ENCODE assay signal across 18 mouse cellular contexts in the genomic region with DNA sequence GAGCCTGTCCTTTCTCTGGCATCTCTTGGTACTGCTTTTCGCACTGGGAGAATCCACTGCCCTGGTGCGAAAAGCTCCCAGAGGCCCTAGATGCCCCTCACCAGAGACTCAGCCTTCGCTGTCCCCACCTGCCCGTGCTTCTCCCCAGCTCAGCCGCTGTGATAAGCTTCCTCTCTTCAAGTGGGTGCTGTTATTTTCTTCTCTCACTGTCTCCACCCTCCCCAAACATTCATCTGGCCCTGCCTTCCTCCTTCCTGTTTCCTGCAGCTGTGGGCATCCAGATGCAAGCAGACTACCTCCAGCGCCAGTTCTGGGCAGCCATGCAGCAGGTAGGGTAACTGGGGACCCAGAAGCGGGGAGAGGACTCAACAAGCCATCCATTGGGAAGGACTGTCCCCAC. TPM values are rescaled to one million over a fixed set of nuclear protein-coding genes. Genes with fewer than 3 reads are reported as not detected.
DNase-seq lines count a peak whose midpoint lies in the region; ATAC-seq and TF ChIP-seq lines count a peak whose summit lies in the region.
"Had no signal": no experiment of that assay in that cellular context is flagged by ENCODE, and none has a peak within 500 bp of the region (broad histone marks: within the 10 kb centered on the region; RNA-seq: fewer than 3 reads in every experiment).

No protein-coding gene starts in this region.

- no peaks in the 10 kb centered on the region for H3K9me3 ChIP-seq in megakaryocyte, embryonic 14.5 days
- no peaks in the 10 kb centered on the region for H3K9me3 ChIP-seq in MEL (replicated peaks; ENCODE audit: insufficient read depth, low read length)
- no peaks in the 10 kb centered on the region for H3K9me3 ChIP-seq in heart, embryonic 10.5 days
- H3K9me3 ChIP-seq: embryonic facial prominence, embryonic 13.5 days; liver, embryonic 12.5 days; midbrain, embryonic 15.5 days had no signal

- no peaks in the 10 kb centered on the region for H3K36me3 ChIP-seq in megakaryocyte, embryonic 14.5 days (replicated peaks; ENCODE audit: low read length)
- H3K36me3 ChIP-seq in MEL (ENCODE audit: control insufficient read depth in 1 of 2, insufficient read depth in 2 of 2, low read length in 2 of 2), result peaks cover 0 to 2% of the 10 kb centered on the region in 2 experiments; a peak in 1 of 4 replicates
- no peaks in the 10 kb centered on the region for H3K36me3 ChIP-seq in heart, embryonic 10.5 days
- H3K36me3 ChIP-seq: embryonic facial prominence, embryonic 13.5 days; liver, embryonic 12.5 days; midbrain, embryonic 15.5 days had no signal

- no peak overlapping the region for H3K9ac ChIP-seq in MEL (ENCODE audit: control insufficient read depth, low read depth, low read length, poor library complexity, severe bottlenecking)
- H3K9ac ChIP-seq: embryonic facial prominence, embryonic 13.5 days; liver, embryonic 12.5 days; midbrain, embryonic 15.5 days had no signal

- no peak for TF ChIP-seq EP300 in MEL (IDR thresholded peaks at IDR 0.05; ENCODE audit: low read depth in 1 of 2, low read length in 2 of 2)

- DNase-seq in MEL (ENCODE audit: low read depth, low spot score), result peak; percentile 29
- DNase-seq in thymus, postnatal 14 days, result peak; percentile 82
- DNase-seq in cerebellum, postnatal 4 days (ENCODE audit: low spot score in 2 of 2), result no peak
- DNase-seq in heart, embryonic 10.5 days (ENCODE audit: low spot score), result no peak
- no peak for DNase-seq in left cerebral cortex, adult 18-20 months (ENCODE audit: low spot score in 2 of 2)
- DNase-seq: adrenal gland, adult 8-10 months; heart, postnatal 10 days; layer of hippocampus, adult 9-11 months had no signal

- peaks cover 40% of the 10 kb centered on the region for H3K27me3 ChIP-seq in megakaryocyte, embryonic 14.5 days (replicated peaks)
- peaks cover 0 to 1% of the 10 kb centered on the region in 2 experiments; a peak in 1 of 4 replicates for H3K27me3 ChIP-seq in MEL (ENCODE audit: control insufficient read depth in 1 of 2, insufficient read depth in 2 of 2, low read length in 2 of 2)
- peaks cover 47% of the 10 kb centered on the region for H3K27me3 ChIP-seq in heart, embryonic 10.5 days (ENCODE audit: insufficient read depth, poor library complexity, severe bottlenecking)
- H3K27me3 ChIP-seq: midbrain, embryonic 15.5 days; Patski had no signal

- H3K79me2 ChIP-seq in MEL (ENCODE audit: control insufficient read depth, insufficient read depth, low read length, poor library complexity), result no peaks in the 10 kb centered on the region

- no peak overlapping the region for H3K27ac ChIP-seq in MEL (ENCODE audit: control insufficient read depth, low read depth, low read length)
- H3K27ac ChIP-seq in heart, embryonic 10.5 days, result no peak overlapping the region
- H3K27ac ChIP-seq: embryonic facial prominence, embryonic 13.5 days; hindbrain, postnatal 0 days; liver, embryonic 12.5 days; midbrain, embryonic 15.5 days had no signal

- TF ChIP-seq RAD21 in MEL (IDR thresholded peaks at IDR 0.05; ENCODE audit: low read depth, low read length), result no peak

- no peak for TF ChIP-seq CTCF in MEL (IDR thresholded peaks at IDR 0.05 in 2 of 3, conservative IDR thresholded peaks at IDR 0.05 in 1 of 3; ENCODE audit: control insufficient read depth in 1 of 3, insufficient read depth in 1 of 3, low read depth in 2 of 3, low read length in 3 of 3, poor library complexity in 1 of 3, severe bottlenecking in 1 of 3)

- no peak; the same call in 1 of the 2 replicates for ATAC-seq in megakaryocyte, adult 5-6 weeks (ENCODE audit: poor library complexity, severe bottlenecking)
- ATAC-seq in inflammation-experienced regulatory T-cells, adult 6 months, result peak; percentile 92
- ATAC-seq: hindbrain, postnatal 0 days; liver, embryonic 12.5 days; lung, postnatal 0 days; midbrain, embryonic 15.5 days; Patski had no signal

- H3K4me1 ChIP-seq in megakaryocyte, embryonic 14.5 days, result peaks cover 53% of the 10 kb centered on the region
- peaks cover 0 to 8% of the 10 kb centered on the region in 2 experiments; a peak in 2 of 4 replicates for H3K4me1 ChIP-seq in MEL (ENCODE audit: control insufficient read depth in 1 of 2, insufficient read depth in 2 of 2, low read length in 2 of 2)
- peaks cover 37% of the 10 kb centered on the region for H3K4me1 ChIP-seq in heart, embryonic 10.5 days
- H3K4me1 ChIP-seq: embryonic facial prominence, embryonic 13.5 days had no signal

- no peak for TF ChIP-seq POLR2A in MEL (IDR thresholded peaks at IDR 0.05; ENCODE audit: control insufficient read depth in 1 of 2, insufficient read depth in 1 of 2, low read depth in 1 of 2, low read length in 2 of 2, poor library complexity in 1 of 2)

- H3K4me3 ChIP-seq in megakaryocyte, embryonic 14.5 days (replicated peaks), result peak overlapping the region; percentile 46
- H3K4me3 ChIP-seq in MEL (ENCODE audit: control insufficient read depth in 1 of 2, insufficient read depth in 1 of 2, low read depth in 2 of 2, low read length in 2 of 2), result no peak overlapping the region
- no peak overlapping the region for H3K4me3 ChIP-seq in heart, embryonic 10.5 days
- H3K4me3 ChIP-seq: embryonic facial prominence, embryonic 13.5 days; liver, embryonic 12.5 days; midbrain, embryonic 15.5 days had no signal

- WGBS in heart, embryonic 10.5 days, result 54% methylated on average over 7 of the region's 7 CpGs

TF ChIP-seq in MEL, 35 proteins besides CTCF, POLR2A, EP300 and RAD21:
- no peak for TF ChIP-seq RCOR1 (IDR thresholded peaks at IDR 0.05; ENCODE audit: low read depth, low read length)
- TF ChIP-seq TCF12 (IDR thresholded peaks at IDR 0.05; ENCODE audit: low read depth, low read length), result 0 out of 2 replicates have a peak, but pooled peaks have one; percentile 7

RNA-seq across cellular contexts. Expression of a gene that starts 5.6 kb away (rescaled TPM):
- not detected in 2 replicates for polyA plus RNA-seq in megakaryocyte, embryonic 14.5 days (2012; ENCODE audit: insufficient read depth, low replicate concordance)
- total RNA-seq in megakaryocyte, adult 5-6 weeks (2015), result 0.23 TPM in 1 of 2 replicates, not detected in the other
- total RNA-seq in megakaryocyte, adult 5-6 weeks (2017), result not detected in 2 replicates
- not detected in 2 replicates for total RNA-seq in MEL (2012; rRNA removed)
- not detected for polyA plus RNA-seq in MEL (2012; ENCODE audit: insufficient read depth in 1 of 2, insufficient read length in 2 of 2, low read depth in 1 of 2, low replicate concordance in 2 of 2, missing spikeins in 1 of 2)
- under 1 TPM in 2 of 3 experiments, not detected in 1; 0.09 to 0.26 TPM for polyA plus RNA-seq in inflammation-experienced regulatory T-cells, adult 6 months (2017; shearing (Covaris generic))
- polyA plus RNA-seq in heart, embryonic 10.5 days (2016; fragmentation: Nextera tagmentation; extraction: Ambion mirVana), result 0.11 TPM in 1 of 2 replicates, not detected in the other
- 10 to 100 TPM; 68.4 to 71.3 TPM for total RNA-seq in left cerebral cortex, adult 18-20 months (2021)
- total RNA-seq: heart, postnatal 10 days had no signal
- polyA plus RNA-seq: C2C12; embryonic facial prominence, embryonic 13.5 days; liver, embryonic 12.5 days had no signal

Comparison
In these comparisons a context has a peak if more than half of its experiments do, and no peak if none do; other contexts are left out.
1. DNase-seq: peak in MEL (single experiment) and thymus, postnatal 14 days (single experiment); none in cerebellum, postnatal 4 days (0 of 2), heart, embryonic 10.5 days (single experiment) and left cerebral cortex, adult 18-20 months (0 of 2).